Mouse (Mus musculus): ENCODE results near the gene Lrrc8b.

- TF ChIP-seq CTCF (IDR thresholded peaks at IDR 0.05; ENCODE audit: low read depth, low read length) (no peak), TAL1 (conservative IDR thresholded peaks at IDR 0.05; ENCODE audit: low read depth, low read length) (no peak), GATA1 (IDR thresholded peaks at IDR 0.05; ENCODE audit: borderline replicate concordance, low read length) (no peak), GATA2 (IDR thresholded peaks at IDR 0.05; ENCODE audit: borderline replicate concordance, low read depth, low read length) (no peak), POLR2AphosphoS5 (IDR thresholded peaks at IDR 0.05; ENCODE audit: insufficient replicate concordance, low read depth, low read length) (no peak)
Observed at GRCm38 (mm10) chr5:105467271-105467670, 51.7 kb downstream of the Lrrc8b start.

Data from G1E (cell line).